Mouse (Mus musculus): ENCODE measurements around the gene Eif3i.

Eif3i gene

DNA sequence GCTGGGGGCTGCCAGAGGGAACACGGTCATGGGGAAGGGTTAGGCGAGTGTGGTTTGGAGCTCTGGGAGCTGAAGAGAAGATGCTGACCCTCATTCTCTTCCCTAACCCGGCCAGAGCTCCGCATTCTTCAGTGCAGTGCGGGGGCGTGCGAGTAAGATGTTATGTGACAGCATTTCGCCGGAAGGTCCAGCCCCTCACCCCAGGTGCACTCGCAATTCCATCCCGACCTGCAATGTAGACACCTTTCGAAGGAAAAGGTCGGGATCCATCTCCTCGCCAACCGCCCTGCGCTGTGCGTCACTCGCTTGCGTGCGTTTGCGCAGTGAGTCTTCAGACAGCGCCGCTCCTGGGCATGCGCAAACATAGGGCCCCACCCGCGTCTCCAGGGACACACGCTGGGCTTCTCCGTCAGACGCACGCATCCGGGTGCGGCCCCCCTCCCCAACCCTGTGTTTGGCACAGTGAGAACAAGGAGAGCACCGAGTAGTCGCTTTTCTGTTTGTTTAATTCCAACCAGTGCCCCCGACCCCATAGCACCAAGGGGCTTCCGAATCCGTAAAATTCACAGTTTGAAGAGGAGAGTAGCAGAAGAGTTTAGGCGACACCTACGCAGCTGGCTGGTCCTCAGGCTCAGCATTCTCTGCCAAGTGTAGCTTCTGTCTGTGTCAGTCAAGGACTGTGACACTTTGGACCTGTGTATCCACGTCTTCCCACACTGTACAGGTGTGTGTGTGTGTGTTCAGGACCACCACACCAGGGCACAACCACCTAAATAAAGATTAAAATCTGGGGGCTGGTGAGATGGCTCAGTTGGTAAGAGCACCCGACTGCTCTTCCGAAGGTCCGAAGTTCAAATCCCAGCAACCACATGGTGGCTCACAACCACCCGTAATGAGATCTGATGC lies 18.6 kb upstream of the Eif3i start, which contains the start of gene Iqcc:
Iqcc (minus strand) TSS at position 314 of the 906 bp plus-strand sequence.
- DNase-seq = peak; percentile 98

DNA sequence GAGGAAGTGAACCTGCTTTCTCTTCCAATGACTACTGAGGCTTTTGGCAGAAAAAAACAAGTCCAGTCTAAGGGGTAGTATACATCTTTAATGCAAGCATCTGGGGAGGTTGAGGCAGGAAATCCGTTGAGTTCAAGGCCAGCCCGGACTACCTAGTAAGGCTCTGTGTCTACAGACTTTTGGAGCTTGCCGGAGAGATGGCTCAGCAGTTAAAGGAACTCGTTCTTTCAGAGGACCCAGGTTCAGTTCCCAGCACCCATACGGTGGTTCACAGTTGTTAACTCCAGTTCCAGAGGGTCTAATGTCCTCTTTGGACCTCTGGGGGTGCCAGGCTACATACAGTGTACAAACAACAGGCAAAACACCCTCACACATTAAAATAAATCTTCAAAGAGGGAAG lies 17.6 kb upstream of the Eif3i start:
- DNase-seq = no peak

DNA sequence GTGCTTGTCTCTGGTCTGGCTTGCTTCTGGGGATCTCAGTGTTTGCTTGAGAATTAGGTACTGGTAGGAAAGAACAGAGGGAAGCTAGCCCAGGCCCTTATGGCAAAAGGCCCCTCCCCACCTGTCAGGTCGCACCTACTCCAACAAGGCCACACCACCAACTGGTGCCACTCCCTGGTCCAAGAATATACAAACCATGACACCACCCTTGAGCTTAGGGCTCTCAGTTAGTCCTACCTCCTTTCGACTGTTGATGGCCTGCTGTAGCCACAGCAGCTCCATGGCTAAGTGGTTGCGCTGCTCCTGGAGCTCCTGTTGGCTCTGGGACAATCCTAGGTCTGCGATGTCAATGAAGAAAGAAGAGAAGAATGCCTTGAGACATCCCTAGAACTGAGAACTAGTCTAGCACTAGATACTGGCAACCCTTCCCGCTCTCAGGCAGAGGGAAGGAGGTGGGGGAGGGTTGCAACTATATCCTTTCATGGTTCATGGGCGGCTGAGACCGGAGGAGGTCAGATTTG lies 16.7 kb upstream of the Eif3i start:
- no peak for DNase-seq

DNA sequence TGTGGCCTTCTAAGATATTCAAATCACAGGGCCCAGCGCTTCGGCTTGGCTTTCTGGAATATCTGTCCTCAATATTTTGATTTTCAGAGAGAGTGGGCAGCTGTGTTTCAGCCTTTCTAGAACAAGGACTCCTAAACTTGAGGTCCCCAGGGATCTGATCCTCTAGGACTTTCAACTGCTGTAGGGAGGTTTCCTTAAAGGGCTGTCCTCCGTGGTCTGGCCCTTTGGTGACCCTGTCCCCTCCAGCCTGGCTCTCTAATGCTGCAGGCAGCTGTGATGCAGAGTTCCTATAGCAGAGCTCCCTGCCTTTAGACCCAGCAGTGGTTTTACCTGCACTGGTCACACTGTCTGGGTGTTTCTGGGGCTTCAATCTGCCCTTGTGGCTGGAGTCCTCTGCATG lies 16.2 kb upstream of the Eif3i start:
- DNase-seq = no peak

DNA sequence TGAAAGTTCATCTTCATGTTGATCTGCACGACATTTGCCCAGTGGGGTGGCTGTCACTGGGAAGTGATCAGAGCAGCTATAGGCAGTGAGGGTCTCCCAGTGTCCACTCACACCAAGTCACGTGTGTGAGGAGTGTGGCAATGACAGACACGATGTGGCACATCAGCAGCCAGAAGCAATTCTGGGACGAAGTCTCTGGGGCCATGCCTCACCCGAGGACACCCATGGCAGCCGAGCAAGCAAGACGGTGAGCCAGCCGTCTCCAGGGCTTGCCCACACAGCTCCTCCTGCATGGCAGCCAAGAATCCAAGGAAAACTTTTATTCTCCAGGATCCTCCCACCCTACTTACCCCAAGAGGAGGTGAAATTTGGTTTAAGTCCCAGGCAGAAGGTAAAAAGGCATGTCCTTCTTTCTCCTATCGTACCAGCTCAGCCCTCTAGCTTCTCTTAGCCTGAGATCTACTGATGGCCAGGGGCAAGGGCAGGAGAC lies 15.4 kb upstream of the Eif3i start:
- no peak for DNase-seq

DNA sequence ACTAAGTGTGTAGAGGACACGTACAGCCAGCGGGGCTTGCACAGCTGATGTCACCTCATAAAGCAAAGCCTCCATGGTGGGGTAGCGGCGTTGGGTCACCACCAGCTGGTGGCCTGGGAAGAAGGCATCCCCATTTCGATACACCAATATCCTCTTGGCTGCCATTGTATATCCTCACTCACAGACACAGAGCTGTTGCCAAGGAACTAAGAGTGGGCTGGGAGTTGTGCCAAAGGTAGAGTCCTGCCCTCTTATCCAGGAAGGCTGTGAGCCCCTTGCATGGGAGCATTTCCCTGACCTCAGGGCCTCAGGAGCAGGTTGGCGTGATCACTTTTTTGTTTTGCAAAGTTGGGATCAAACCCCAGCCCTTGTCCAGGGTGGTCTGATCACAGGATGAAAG lies 13.6 kb upstream of the Eif3i start, which contains the start of gene Dcdc2b:
Dcdc2b (minus strand) TSS at position 165 of the 400 bp plus-strand sequence.
- DNase-seq = no peak

DNA sequence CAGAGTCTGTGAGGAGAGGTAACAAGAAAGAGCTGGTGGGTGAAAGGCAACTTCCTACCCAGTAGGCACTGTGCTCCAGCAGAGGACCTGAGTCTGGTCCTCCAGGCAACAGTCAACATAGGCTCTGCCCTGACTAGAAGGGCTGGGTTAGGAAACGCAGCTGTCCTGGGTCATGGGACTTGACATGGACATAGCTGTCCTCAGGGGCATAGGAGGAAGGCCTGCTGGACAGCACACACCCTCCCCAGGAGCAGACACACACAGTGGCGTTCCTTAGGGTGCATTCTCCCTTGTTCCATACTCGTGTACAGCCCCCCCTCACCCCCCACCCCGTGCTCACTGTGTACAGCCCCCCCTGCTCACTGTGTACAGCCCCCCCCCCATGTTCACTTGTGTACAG lies 10.0 kb upstream of the Eif3i start:
- no peak for DNase-seq

DNA sequence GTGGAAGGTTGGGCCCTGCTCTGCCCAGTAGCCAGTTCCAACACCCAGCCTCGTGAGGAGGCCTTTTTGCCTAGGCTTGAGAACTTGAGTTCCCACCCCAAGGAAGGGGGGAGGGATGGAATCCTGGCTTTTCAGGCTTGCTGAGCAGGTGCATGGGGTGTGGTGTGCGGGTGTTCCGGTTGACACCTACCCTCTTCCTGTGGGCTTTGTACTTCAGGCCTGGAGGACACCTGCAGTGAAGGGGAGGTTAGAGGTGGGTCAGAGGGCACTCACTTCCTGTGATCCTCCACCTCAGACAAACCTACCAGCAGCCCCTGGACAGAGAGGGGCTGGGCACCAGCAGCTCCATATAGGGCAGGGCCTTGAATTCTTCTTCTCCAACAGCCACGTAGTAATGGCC lies 9.6 kb upstream of the Eif3i start:
- no peak for DNase-seq

DNA sequence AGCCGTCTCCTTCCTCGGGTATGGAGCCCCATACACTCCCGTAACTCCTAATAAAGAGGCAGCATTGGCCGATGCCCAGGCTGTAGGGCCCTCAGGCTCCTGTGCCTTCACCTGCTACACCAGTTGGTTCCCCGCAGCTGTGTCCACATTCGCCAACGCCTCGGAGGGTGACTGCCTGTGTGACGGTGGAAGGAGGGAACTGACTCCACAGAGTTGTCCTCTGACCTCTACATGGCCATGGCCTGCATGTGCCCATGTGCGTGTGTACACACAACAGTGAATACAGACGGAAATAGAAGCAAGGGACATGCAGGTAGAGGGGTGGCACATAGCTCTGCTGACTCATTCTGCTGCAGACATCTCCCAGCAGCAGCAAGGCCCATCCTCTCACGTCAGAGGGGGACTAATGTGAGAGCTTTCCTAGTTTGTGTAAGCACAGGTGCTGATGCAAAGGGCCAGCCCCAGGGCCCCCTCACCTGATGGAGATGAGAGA lies 8.7 kb upstream of the Eif3i start:
- no peak for DNase-seq

DNA sequence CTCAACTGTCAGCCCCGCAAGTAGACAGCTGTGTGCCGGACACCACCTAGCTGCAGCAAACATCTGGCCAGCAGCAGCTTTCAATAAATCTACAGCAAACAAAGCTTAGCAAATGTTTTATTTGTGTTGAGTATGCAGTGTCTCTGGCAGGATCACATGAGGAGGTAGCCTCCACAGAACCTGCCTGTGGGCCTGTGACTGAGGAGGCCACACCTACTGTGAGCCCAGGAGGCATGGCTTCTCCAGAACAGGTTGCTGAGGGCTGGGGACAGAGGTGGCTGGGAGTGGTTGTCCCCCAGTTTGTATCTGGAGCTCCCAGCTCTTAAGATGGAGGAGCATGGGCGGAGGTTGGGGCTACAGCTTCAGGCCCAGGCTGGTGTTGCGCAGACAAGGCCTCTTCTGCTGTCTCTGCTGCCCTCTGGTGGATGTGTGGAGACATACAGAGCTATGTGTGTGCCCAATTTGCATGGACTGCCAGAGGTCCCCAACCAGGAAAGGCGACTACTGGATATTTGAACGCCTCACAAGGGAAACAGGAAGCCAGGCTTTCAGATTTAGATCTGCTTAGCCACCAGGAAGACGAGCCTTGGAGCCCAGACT lies 8.1 kb upstream of the Eif3i start:
- DNase-seq = peak; percentile 91

DNA sequence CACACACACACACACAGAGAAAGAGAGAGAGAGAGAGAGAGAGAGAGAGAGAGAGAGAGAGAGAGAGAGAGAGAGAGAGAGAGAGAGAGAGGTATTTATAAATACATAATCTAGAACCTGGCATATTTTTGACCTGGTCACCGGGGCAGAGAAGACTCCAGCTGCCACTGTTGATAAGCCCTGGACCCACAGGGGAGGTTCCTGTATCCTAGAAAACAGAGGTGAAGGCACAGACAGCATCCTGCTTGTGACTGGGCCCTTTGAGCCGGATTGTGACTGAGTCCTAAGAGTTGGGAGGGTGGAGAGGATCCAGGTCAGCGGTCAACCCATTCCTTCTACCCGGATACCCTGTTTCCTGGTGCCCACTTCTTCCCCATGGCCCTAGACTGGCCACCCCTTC lies 11.6 kb downstream of the Eif3i start:
- no peak for DNase-seq

DNA sequence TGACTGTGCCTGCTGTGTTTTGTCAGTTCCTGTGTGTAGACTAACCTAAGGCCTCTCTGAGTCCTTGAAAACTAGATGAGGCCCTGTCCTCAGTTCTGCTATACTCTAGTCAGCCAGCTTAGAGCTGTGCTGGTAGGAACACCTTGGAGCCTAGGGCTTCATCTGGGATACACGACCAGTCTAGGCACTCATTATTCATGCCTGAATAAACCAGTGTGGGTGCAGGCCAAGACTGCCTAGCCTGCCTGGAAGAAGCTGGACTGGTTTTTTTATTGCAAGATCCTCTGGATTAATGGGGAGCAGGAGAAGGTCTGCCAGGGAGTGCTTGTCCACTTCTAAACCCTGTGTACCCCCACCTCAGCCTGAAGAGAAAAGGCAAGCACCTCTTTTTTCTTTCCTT lies 13.5 kb downstream of the Eif3i start:
- DNase-seq = no peak

DNA sequence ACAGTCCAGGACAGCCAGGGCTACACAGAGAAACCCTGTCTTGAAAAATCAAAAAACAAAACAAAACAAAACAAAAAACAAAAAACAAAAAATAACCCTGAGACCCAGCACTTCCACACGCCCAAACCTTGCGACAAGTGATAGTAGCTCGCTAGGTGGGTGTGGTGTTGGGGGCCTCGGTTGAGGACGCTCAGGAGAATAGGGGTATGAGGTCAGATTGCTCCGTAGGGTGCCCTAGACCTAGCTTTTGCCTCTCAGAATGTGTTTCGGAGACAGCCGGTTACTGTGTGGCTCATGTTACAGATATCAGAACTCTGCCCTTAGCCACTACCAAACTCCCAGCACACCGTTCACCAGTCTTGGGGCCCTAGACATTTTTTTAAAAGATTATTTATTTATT lies 14.7 kb downstream of the Eif3i start:
- DNase-seq = no peak

DNA sequence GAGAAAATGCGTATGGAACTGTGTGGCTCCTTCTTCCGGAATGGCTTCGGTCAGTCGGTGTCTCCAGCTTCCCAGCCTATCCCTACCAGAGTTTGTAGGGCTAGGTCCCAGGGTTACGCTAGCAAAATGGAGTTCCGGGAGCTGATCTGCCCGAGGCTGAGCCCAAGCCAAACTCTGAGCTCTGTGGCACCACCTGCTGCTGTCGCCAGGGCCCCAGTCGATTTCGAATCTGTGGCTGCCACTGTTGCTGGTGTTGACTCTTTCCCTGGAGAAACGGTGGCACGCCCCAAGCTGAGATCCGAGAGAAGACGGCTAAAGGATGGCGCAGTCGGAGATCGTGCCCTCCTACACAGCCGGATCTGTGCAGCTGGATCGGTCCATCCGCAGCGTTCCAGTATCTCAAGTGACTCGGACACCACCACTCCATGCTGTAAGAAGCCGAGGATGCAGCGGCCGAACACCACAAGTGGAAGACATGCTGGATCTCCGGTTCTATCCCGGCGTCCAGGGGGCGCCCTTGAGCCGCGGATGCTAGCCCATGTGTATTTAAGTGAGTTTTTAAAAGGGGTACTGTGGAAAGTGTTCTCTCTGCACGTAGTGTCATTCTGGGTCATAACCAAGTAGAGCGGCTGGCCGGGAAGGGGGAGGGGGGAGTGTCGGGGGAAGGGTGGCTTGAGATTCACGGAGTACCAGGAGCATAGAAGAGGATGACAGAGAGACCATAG lies 15.4 kb downstream of the Eif3i start:
- peak; percentile 94 for DNase-seq

DNA sequence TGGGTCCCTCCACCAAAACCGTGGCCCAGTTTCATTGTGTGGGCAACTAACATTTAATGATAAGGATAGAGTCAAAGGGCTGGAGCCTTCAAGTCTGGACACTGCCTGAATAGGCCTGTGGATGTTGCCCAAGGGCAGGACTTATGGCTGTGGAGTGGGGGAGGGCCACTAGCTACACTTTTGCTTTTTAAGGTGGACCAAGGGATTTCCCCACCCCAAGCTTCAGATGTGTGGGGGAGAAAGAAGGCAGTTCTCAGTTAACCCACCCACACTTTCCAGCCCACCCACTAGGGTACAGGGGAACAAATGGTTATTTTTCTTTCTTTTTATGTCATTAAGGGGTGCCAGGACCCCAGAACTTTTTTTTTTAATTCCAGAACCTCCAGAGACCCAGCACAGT lies 16.1 kb downstream of the Eif3i start:
- DNase-seq = no peak

DNA sequence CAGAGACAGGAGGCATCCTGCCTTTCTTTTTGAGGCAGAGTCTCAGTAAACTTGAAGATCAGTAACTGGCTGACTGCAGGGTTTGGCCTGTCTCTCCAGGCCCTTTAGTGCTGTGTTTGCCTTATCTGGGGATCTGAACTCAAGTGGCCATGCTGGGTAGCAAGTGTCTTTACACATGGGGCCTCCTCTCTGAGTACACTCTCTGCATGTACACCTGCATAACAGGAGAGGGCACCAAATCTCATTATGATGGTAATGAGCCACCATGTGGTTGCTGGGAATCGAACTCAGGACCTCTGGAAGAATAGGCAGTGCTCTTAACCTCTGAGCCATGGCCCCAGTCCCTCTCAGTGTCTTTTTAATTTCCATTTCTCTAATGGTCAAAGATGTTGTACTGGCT lies 18.2 kb downstream of the Eif3i start:
- no peak for DNase-seq

DNA sequence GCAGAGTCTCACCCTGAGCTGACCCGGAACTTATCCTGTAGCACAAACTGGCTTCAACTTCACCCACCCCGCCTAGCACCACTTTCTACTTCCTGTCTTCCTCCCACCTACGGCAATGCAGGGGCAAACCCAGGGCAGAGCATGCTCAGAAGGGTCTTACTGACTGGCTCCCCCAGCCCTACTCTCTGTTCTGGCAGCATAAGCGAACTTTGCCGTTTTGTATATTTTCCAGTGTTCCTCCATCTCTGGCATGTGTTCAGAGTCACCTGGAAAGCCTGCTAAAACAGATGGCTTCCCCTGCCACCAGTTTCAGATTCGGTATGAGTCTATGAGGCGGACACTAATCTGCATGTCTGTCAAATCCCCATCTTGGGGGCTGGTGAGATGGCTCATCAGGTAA lies 20.1 kb downstream of the Eif3i start:
- no peak for DNase-seq

DNA sequence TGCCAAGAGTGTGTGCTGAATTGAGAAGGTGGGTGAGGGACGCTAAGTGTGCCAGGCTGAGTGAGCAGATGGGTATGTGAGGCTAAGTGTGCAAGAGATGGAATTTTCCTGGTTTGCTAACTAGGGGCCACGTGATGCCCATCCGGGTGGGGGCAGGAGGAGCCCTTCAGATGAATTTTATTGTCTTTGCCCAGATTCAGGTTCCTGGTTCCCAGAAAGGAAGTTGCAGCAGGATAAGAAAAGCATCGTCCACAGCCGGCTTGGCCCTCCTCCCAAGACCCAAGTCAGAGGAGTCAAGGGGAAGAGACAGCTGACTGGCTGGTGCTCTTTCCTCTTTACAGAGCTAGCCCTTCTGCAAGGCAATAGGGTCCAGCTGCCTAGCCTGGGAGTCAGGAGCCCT lies 22.0 kb downstream of the Eif3i start, which contains the start of gene Fam167b:
Fam167b (minus strand) TSS at position 84 of the 400 bp plus-strand sequence.
- peak; percentile 76 for DNase-seq

DNA sequence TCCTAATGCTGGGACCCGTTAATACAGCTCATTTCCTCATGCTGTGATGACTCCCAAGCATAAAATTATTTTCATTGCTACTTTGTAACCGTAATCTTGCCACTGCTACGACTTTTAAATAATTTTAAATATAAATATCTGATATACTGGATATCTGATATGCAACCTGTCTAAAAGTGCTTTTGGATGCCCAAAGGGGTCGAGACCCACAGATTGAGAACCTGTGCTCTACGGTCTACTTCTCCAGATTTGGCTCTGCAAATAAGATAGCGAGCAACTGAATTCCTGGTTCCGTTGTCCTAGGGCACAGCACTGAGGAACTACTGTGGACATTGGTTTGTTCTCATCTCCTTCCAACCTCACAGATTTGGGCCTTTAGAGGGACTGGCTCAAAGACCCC lies 22.8 kb downstream of the Eif3i start:
- DNase-seq = no peak

DNA sequence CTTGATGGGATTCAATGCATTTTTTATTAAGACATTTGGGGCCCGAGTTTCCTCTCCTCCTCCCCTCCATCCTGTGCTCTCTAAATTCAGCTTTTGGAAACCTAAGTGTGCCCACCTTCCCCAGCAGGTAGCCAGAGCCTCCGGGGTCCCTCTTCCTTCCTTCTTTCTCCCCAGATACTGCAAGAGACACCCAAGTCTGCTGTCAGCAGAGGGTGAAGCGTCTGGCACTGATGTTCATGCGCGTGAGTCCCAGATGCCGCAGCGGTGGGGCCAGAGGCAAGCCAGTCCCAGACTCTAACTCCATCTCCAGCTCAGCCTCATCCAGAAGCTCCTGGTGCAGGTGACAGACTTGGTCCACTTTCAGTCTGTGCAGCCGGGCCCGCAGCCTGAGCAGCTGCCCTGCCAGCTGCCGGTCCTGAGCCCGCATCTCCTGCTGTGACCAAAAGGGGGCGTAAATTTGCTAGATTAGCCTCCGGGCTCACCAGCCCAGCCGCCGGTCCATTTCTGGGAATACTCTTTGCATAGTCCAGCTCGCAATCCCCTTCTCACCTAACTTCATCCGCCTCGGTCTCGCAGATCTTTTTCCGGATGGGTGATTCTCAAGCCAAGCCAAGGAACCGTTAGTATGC lies 23.5 kb downstream of the Eif3i start:
- peak; percentile 89 for DNase-seq

DNA sequence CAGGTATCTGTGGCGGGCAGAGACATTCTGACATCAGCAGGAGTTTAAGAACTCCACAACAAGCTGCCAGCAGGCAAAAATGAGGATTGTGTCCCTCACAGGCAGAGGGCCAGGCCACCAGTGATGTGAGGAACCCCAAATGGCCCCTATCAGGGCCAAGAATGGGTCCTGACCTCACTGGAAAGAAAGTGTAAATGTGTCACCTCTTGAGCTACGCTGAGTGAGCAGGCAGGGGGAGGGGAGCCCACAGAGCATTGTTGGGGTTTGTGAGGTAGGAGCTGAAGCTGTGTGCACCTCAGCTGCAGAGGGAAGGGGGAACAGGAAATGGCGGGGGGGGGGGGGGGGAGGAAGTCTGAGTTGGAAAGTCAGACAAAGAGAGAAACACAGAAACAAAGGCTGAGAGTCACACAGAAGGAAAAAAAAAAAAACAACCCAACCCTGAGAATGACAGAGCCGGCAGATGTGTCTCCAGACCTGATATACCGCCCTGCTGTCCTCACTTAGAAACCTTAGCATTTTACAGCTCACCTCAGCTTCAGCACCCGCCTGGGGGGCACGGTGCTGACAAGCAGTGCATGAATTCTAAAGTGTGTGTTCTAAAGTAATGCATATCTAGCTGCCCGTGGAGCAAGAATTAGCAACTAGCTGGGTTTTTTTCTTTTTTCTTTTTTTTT lies 25.1 kb downstream of the Eif3i start:
- DNase-seq = peak; percentile 59

DNA sequence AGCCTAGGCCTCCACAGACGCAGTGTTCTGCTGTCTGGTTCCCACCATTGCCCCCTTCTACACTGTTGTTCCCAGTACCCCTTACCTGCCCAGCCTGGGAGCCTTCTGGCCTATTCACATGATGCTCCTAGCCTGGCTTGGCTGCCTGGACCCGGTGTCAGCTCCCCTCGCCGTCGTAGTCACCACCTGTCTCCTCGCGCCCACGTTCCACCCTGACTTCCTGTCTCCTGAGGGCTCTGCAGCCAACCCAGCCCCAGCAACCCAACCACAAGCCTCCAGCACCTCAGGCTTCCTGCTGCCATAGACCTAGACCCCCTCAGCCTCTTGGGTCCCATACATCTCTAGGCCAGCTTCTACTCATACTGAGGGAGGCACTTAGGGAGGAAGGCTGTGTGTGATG lies 27.0 kb downstream of the Eif3i start, which contains the start of gene Lck:
Lck (minus strand) TSS at position 212 of the 400 bp plus-strand sequence.
- no peak for DNase-seq

Measured in kidney, postnatal 10 days (tissue).